Mouse (Mus musculus): Measurements from ENCODE around the gene Eif2ak1.

Gene Eif2ak1

DNA sequence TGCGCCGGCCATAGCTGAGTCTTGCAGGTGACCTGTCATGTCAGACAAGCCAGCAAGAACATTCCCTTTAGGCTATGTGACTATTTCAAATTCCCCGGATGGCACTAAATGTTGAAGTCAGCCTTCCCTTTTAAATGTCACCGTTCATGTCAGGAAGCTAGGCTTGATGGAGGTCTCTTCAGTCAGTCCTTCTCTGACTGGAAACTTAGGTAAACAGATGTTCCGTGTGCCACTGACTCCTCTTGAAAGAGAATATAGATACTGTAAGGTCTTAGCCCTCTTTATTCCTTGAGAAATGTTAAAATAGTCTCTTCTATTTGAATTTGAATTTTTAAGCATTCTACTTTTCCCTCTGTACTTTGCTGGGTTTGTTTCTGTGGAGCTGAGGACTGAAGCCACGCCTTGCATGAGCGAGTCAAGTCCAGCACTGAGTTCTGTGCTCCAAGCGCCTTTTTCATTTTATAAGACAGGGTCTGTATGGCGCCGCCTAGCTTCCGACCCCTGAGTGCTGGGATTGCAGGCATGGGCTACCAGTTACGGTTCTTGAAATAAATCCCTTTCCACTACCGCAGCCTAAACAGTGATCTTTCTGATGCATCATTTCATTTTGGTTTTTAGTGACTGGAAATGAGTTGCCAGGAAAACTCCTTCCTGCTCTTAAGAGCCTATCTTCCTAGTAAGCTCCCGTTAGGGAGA is 80.2 kb downstream of the Eif2ak1 start, which contains the start of gene Ankrd61:
Gene Ankrd61 (minus strand): TSS at position 51 of the 696 bp plus-strand sequence.
- in situ Hi-C loops (cut with MseI, MboI): no loop called here

DNA sequence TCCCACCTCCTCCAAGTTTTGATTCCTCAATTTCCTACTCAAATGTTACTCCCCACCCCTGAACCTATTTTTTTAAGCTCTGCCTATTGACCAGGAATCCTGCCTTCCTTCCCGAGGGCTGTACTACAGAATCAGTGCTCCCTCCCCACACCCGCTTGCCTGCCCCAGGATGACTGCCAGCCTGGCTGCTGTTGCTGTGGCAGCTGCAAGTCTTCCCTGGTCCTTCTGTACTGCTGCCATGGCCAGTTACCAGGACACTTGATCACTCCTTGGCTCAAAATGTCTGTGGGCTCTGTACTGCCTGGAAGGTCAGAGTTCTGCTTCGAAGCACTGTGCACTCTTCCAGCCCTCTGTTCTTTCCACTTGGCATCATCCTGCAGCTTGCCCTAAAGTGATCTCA is 84.5 kb downstream of the Eif2ak1 start:
- in situ Hi-C loops (cut with MseI, MboI): no loop called here

DNA sequence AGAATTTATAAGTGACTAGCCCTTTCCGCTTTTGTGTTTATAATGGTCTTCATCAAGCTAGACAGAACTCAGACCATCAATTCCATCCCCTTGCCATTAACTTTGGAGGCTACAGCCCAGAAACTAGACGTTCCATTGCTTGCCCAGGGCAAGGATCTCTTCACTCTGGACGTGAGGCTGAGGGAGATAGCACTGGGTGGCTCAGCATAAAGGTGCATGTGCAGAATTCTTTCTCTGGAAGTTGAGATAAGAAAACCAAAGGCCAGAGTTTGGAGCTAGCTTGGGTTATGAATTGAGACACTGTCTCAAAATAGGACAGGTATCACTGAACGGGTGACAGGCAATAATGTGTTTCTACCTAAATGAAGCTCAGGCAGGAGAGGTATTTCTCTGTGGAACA is 86.2 kb downstream of the Eif2ak1 start:
- in situ Hi-C loops (cut with MseI, MboI): no loop called here

DNA sequence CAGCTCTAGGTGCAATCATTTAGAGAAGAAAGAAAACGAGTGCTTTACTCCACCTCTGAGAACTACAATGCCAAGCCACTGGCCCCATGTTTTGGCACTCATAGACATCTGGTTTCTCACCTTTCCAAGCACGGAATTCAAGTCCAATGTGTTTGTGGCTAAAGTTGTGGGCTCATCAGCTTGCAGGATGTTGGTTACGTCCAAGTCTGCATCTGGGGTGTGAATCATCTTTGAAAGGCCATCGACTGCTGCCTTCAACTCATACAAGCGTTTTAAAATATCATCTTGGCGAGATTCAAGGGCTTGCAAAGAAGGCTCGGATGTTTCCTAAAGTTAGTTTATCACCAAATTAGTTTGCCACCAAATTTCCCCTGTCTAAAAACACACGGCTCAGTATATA is 88.8 kb downstream of the Eif2ak1 start:
- in situ Hi-C loops (cut with MseI, MboI): no loop called here

DNA sequence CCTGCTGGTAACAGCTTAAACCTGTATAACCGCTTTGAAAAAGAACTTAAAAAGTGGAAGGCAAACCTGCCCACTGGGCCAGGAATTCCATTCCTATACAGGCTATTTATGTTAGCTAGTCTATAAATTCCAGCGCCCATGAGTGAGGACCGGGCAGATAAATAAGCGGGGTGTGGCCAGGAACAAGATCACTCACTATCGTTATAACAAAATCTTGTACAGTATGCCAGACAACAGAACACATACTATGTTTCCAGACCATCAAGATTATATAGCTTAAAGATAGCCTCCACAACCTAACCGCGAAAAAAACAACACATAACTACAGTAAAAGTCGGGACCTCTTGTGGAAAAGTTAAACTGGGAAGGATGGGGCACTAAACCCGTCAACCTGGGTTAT is 91.3 kb downstream of the Eif2ak1 start:
- in situ Hi-C loops (cut with MseI, MboI): no loop called here

DNA sequence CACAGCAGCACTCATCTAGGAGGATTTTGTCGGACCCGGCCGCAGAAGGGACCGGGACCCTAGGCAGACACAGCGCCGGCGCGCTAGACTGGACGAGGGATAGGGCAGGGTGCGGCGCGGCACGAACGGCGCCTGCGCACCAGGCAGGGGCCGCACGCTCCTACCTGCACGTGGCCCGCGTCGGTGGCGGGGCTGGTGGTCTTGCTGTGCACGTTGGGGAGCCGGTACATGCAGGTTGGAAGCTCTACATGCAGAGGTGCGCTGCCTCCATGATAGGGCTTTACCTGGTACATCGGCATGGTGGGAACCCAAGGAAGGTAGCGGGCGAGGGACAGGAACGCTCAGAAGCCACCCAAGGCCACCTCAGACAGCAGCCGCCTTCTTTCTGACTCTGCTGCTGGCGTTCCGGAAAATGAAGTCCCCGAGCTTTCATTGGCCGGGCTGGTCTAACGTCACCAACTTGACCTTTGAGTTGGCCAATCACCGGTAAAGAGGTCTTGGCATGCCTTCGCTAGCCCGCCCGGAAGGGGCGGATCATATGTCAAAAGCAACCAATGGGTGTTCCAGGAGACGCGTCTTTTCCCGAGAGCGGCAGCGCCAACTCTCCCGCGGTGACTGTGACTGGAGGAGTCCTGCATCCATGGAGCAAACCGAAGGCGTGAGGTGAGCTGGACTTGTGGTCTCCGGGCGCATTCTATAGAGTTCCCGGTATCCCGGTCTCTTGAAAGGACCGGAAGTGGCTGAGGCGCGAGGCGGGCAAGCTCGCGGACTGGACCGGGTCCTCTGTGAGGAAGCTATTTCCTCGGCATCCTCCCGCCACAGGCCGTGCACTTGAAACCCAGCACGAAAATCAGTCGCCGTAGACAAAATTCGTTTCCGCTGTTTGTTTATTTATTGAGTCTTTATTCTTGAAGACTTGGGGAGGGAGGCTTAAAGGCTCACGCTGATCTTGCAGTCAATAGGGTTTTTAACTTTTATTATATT is 92.1 kb downstream of the Eif2ak1 start, which contains the start of the genes Aimp2 and Pms2:
Gene Aimp2 (minus strand): TSS at position 431 of the 984 bp plus-strand sequence.
Gene Pms2 (plus strand): TSS at position 548 of the 984 bp plus-strand sequence.
- in situ Hi-C loops (cut with MseI, MboI): no loop called here

DNA sequence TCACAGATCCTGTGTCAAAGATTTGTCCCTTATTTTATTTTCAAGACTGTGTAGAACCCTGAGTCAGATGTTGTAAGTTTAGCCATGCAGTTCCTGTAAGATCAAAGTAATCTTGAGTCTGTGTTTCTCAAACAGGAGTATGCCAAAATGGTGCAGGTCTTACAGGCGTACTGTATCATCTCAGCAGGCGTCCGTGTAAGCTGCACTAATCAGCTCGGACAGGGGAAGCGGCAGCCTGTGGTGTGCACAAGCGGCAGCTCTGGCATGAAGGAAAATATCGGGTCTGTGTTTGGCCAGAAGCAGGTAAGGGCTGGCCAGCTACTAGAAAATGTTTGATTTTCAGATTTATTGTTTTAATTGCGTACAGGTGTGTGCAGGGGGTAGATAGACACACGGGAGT is 98.6 kb downstream of the Eif2ak1 start:
- in situ Hi-C loops (cut with MseI, MboI): no loop called here

DNA sequence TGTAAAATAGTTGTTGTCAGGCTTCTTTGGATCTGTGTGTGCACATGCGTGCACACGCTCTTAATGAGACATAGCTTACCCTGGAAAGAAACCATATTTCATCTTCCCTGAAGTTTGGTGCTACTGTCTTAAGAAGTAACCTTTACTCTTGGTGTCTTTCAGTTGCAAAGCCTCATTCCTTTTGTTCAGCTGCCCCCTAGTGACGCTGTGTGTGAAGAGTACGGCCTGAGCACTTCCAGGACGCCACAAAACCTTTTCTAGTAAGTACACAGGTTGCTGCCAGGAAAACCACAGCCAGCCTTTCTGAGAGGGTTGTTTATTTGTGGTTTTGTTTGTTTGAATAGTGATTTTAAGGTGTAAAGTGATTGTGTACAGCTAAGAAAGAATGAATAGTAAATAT is 99.8 kb downstream of the Eif2ak1 start:
- in situ Hi-C loops (cut with MseI, MboI): no loop called here

DNA sequence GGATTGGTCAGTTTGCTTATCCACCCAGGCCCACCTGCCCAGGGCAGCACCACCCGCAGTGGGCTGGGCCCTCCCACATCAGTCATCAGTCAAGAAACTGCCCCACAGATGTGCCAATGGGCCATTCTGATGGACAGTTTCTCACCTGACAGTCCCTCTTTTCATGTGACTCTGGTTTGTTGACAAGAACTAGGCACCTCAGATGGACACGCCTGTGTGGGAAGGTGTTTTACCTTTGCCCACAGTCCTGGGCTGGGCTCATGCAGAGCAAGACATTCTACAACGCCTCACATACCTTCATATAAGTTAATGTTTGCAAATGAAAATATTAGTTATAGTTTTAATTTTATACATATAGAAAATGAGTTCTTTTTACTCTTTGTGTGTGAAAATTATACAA is 100.5 kb downstream of the Eif2ak1 start:
- in situ Hi-C loops (cut with MseI, MboI): no loop called here

DNA sequence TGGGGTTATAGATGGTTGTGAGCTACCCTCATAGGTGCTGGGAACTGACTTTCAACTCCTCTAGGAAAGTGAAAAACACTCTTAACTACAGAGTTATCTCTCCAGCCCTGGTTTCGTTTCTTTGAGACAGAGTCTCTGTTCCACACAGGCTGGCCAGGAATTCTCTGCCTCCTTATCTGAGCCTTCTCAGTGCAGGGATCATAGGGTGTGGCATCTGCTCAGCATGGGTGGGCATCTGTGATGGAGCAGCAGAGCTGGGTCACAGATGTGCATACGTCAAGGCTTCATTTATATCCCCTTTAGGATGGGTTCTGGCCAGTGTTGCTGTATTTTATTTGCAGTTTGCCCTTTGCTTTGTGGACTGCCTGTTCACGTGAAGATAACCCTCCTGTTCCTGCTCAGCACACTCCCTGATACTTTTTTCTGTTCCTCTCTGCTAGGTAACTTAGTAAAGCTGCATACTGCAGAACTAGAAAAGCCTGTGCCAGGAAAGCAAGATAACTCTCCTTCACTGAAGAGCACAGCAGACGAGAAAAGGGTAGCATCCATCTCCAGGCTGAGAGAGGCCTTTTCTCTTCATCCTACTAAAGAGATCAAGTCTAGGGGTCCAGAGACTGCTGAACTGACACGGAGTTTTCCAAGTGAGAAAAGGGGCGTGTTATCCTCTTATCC is 107.3 kb downstream of the Eif2ak1 start:
- in situ Hi-C loops (cut with MseI, MboI): no loop called here

DNA sequence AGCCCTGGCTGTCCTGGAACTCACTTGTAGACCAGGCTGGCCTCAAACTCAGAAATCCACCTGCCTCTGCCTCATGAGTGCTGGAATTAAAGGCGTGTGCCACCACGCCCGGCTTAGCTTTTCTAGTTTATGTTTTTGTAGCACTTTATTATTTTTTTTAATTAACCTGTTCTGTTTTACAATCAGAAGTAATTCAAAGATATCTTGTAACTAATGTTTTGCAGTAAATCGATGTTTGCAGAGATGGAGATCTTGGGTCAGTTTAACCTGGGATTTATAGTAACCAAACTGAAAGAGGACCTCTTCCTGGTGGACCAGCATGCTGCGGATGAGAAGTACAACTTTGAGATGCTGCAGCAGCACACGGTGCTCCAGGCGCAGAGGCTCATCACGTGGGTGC is 110.3 kb downstream of the Eif2ak1 start, which contains the start of gene Gm42421:
Gene Gm42421 (plus strand): TSS at position 301 of the 400 bp plus-strand sequence.
- in situ Hi-C loops (cut with MseI, MboI): no loop called here

DNA sequence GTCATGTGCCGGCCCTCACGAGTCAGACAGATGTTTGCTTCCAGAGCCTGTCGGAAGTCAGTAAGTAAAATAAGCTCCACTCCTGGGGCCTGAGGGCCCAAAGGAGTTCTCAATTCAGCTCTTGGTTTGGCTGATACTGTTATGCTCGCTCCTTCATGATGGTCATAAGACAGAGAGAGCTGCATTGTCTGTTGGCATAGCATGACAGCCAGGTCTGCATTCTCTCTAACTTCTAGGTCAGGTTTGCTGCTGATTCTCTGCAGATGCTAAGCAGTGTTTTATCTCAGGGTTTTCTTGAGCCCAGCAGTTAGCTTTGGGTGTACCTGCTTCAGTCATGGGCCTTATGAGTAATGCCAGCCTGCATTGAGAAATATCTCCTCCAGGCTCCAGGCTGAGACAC is 111.7 kb downstream of the Eif2ak1 start:
- in situ Hi-C loops (cut with MseI, MboI): no loop called here

DNA sequence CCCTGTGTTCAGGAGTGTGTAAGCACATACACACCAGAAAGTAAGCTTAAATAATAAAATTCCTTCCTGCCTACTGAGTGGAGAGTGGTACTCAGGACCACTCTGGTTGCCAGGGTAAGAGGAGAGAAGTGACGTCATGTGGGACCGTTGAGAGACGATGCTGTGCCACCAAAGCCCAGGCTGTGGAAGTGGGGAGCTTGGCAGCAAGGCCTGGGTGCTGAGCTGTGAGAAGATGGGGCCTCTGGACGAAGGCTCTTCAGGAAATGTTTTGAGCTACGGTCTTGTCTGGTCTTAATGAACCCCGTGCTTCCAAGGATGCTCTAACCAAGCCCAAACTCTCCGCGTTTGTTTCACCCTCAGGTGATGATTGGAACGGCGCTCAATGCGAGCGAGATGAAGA is 113.1 kb downstream of the Eif2ak1 start:
- in situ Hi-C loops (cut with MseI, MboI): no loop called here

DNA sequence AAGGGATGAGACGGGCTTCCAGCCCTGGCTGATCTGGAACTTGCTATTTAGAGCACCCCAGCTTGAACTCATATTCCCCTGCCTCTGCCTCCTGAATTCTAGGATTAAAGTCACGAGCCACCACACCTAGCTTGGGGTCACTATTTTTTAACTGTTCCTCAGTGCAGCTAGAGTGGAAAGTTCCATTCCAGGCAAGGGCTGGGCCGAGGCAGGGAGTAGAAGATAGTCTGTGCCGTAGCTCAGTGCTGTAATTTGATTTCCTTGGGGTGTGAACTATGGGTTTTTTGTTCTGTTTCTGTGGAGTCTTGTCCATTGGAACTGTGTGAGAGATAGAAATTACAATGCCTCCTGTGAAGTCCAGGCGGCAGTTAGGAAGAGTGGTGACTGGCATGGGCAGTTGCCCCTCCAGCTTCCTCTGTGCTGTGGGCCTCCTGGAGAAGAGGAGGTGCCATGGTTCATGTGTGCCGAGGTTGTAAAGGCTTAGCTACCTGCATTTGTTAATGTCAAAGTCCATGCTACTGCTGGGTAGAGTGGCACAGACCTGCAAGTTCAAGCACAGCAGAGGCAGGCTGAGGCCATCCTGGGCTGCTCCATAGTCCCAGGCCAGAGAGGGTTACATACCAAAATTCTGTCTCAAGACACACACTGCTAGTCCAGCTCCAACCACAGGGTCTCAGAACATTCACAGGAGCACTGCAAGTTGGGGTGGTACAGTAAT is 114.4 kb downstream of the Eif2ak1 start:
- in situ Hi-C loops (cut with MseI, MboI): no loop called here

DNA sequence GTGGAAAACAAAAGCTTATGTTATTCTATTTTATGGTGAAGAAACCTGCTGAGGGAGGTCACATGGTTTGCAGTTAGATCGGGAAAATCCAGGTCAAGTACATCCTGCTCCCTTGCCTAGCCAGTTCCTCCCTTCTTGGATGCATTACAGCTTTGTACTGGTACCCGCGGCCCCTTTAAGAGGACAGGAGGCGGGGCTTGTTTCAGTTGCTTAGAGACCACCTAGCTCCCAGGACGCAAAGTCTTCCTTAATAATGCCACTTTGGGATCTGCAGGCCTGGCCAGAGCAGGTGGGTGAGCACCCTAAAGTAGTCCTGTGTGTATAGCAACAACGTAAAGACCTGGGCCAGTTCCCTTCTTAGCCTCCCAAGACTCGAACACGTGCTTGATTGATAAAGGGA is 115.2 kb downstream of the Eif2ak1 start, which contains the start of gene Rsph10b:
Gene Rsph10b (plus strand): TSS at position 205 of the 400 bp plus-strand sequence.
- in situ Hi-C loops (cut with MseI, MboI): no loop called here

DNA sequence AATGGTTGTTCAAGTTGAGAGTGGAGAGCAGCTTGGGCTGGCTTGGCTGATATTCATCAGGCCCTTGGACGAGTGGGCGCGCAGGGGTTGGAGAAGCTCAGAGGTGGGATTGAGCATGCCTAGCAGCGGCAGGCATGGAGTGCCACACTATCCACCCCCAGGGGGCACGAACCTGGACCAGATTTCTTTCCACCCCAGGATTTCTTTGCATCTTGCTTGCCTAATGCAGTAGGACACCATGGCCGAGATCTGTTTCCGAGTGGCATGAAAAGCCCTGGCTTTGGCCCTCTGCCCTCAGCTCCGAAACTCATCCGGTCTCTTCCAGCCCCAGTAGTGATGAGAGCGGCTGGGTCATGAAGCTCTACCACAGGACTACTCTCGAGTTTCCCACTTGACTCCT is 115.8 kb downstream of the Eif2ak1 start:
- in situ Hi-C loops (cut with MseI, MboI): no loop called here

DNA sequence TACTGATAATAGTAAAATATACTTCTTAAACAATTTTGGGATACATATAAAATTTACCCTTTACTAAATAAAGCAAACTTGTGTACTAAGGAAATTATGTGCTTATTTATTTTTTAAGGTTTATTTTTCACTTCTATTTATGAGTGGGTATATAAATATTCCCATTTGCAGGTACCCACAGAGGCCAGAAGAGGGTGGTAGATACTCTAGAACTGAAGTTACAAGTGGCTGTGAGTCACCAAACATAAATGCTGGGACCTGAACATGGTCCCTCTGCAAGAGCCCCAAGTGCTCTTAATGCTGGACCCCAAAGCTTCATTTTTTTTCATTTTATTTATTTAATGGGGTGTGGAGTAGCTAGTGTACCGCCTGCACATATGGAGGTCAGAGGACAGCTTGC is 116.3 kb downstream of the Eif2ak1 start:
- in situ Hi-C loops (cut with MseI, MboI): no loop called here

DNA sequence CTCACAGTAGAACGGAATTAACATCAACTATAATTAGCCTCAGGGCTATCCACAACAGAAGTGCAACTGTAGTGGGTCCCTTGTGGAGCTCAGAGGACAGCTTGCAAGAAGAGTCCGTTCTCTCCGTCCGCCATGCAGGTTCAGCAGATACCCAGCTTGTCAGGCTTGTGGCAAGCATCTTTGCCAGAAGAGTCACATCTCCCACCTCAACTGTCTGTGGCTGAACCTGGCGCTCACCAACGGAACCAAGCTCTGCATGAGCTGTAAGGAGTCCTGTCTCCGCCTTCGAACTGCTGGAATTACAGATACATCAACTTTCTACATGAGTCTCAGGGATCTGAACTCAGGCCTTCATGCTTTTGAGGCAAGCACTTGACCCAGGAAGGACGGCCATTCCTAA is 118.6 kb downstream of the Eif2ak1 start:
- in situ Hi-C loops (cut with MseI, MboI): no loop called here

DNA sequence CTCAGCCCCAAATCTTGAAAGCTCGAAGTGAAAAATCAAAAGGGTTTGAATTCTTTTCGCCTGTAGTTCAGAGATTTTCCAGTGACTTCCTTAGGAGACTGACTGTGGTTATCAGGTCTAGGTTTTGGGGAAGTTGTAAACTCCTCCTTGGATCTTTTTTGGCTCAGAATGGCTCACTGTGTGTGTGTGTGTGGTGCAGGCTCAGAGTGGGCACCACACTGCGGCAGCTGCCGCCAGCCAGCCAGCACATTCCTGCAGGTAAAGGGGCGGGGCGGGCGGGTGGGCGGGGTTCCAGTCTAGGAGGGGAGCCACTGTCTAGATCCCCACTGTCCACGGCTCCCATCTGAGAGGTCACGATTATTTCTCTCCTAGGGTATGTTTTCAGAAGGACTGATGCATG is 124.0 kb downstream of the Eif2ak1 start:
- in situ Hi-C loops (cut with MseI, MboI): no loop called here

DNA sequence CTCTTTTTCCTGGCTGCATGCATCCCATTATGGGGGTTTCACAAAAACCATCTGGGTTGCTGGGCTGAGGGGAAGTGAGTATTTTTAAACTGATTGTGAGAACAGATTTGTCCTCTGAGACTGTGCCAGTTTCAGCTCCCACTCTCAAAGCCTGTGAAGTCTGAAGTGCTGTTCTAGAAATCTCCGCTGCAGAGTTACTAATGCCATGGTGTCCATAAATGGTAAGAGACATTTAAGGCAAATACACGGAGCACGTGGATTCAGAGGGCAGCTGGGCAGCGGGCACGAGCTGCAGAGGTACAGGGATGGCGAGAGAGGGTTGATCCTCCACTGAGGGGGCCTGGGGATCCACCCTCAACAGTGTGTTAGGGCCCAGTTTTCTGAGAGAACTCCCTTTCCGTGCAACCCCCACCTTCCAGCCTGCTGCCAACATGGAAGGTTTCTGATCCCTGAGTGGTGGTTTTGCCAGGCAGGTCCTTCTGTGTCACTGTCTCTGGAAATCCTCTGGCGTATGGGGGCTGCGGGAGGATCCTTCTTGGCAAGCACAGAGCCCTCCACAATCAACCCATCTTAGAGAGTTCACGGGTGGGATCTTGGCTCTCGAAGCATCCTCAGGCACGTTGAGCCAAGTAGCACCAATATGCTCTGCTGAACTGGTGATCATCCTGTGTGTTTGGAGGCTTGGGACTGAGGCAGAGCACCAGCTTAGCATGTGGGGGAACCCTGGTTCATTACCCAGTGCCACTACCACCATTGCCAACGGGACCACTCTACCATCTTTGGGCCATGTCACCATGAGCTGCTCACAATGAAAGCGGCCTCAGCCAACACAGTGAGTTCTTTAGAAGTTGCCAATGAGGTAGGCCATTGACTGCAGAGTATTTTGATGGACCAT is 125.9 kb downstream of the Eif2ak1 start:
- in situ Hi-C loops (cut with MseI, MboI): no loop called here
